Mouse (Mus musculus) heart, embryonic 12.5 days (tissue): ENCODE results near the gene Plpp3. TPM values are rescaled to one million over a fixed set of nuclear protein-coding genes. Genes with fewer than 3 reads are reported as not detected.

Source experiments
- ATAC-seq: fragments of 200-750 bp; cut with Nextera tagmentation; 2 replicates; pipeline ENCODE4 v1.8.0; 2017; ENCODE audit warnings: moderate TSS enrichment, moderate library complexity; ENCODE audit not compliant: insufficient number of reproducible peaks, low FRiP score
- H3K27ac ChIP-seq: fragments of 300-500 bp; sonication (generic); 2 replicates; pipeline ENCODE4 v1.5.1; 2016; ENCODE audit warnings: mild to moderate bottlenecking, moderate library complexity; ENCODE audit not compliant: poor library complexity, severe bottlenecking
- H3K27me3 ChIP-seq: fragments of 300-500 bp; sonication (generic); replicated peaks from 2 replicates; pipeline ENCODE4 v1.6.1; 2016; ENCODE audit warnings: mild to moderate bottlenecking, moderate library complexity
- H3K36me3 ChIP-seq: fragments of 300-500 bp; sonication (generic); 2 replicates; pipeline ENCODE4 v1.6.1; 2016; ENCODE audit warnings: mild to moderate bottlenecking, moderate library complexity
- H3K4me1 ChIP-seq: fragments of 300-500 bp; sonication (generic); replicated peaks from 2 replicates; pipeline ENCODE4 v1.6.1; 2016; ENCODE audit warnings: mild to moderate bottlenecking
- H3K4me2 ChIP-seq: fragments of 300-500 bp; sonication (generic); 2 replicates; pipeline ENCODE4 v1.6.1; 2016; ENCODE audit warnings: mild to moderate bottlenecking, moderate library complexity
- H3K4me3 ChIP-seq: fragments of 300-500 bp; sonication (generic); 2 replicates; pipeline ENCODE4 v1.5.1; 2016; ENCODE audit warnings: mild to moderate bottlenecking
- H3K9ac ChIP-seq: fragments of 300-500 bp; sonication (generic); 2 replicates; pipeline ENCODE4 v1.6.1; 2016; ENCODE audit warnings: mild to moderate bottlenecking, moderate library complexity
- H3K9me3 ChIP-seq: fragments of 300-500 bp; sonication (generic); replicated peaks from 2 replicates; pipeline ENCODE4 v1.6.1; 2016; ENCODE audit warnings: mild to moderate bottlenecking, moderate library complexity
- WGBS: fragments of 180-500 bp; shearing (Covaris S2); methylation state at CpG from one replicate; pipeline ENCODE4 v1.1.7; 2016; 5-methylcytosine and 5-hydroxymethylcytosine counted together
- polyA plus RNA-seq: library from polyadenylated mRNA; unstranded; fragments of >200 nt; fragmentation: Nextera tagmentation; extraction: Ambion mirVana; gene quantifications from 2 replicates; pipeline ENCODE4 v1.2.1, GENCODE M21; 2016

Gene Plpp3
- polyA plus RNA-seq, 1 experiment from 2014 or later = 30.3 TPM

DNA sequence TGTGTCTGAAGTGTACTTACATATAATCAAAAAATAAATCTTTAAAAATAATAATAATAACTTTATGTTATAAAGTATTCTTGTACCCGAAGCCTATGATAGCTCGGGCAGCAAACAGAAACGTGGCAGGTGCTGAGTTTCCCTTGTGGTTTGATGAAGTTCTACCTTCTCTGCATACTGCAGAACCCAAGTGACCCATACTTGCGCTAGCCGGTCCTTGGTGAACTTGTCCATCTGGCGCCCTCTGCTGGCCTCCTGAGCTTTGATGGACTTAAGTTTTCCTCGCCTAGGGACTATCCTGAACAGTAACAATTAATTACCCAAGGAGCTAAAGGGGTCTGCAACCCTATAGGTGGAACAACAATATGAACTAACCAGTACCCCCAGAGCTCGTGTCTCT, 34.7 kb upstream of the Plpp3 start:
- WGBS = 46% methylated on average over 8 of the region's 8 CpGs
- no peaks in the 10 kb centered on the region for H3K36me3 ChIP-seq
- no peak for ATAC-seq

DNA sequence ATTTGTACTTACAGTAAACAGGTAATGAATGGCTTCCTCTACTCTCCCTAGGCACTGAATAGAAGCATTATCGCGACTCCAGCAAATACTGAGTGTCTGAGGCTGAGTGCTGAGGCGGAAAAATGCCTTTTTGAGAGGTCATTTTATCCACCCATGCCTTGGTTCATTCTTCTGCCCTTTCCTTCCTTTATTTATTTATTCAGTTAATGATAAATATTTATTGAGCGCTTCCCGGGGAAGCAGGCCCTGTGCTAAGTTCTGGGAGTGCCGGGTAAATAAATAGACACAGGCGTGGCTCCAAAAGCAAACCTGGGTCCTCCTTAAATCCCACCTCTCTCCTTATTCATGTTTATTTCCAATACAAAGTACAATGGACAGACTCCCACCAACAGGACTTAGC, 27.9 kb upstream of the Plpp3 start:
- Histone ChIP-seq H3K9ac (no peak overlapping the region), H3K27me3 (no peaks in the 10 kb centered on the region), H3K36me3 (no peaks in the 10 kb centered on the region), H3K4me3 (no peak overlapping the region), H3K4me2 (no peak overlapping the region), H3K9me3 (no peaks in the 10 kb centered on the region), H3K4me1 (0 out of 2 replicates have a peak, but pooled peaks cover 6% of the 10 kb centered on the region), H3K27ac (no peak overlapping the region)
- ATAC-seq = no peak
- 75% methylated on average over 7 of the region's 7 CpGs for WGBS

More for the DNA sequence above, 34.7 kb upstream of the Plpp3 start:
- Histone ChIP-seq H3K27me3 (no peaks in the 10 kb centered on the region), H3K9ac (no peak overlapping the region), H3K4me3 (no peak overlapping the region), H3K9me3 (no peaks in the 10 kb centered on the region), H3K4me2 (no peak overlapping the region), H3K4me1 (peaks cover 13% of the 10 kb centered on the region), H3K27ac (no peak overlapping the region)

DNA sequence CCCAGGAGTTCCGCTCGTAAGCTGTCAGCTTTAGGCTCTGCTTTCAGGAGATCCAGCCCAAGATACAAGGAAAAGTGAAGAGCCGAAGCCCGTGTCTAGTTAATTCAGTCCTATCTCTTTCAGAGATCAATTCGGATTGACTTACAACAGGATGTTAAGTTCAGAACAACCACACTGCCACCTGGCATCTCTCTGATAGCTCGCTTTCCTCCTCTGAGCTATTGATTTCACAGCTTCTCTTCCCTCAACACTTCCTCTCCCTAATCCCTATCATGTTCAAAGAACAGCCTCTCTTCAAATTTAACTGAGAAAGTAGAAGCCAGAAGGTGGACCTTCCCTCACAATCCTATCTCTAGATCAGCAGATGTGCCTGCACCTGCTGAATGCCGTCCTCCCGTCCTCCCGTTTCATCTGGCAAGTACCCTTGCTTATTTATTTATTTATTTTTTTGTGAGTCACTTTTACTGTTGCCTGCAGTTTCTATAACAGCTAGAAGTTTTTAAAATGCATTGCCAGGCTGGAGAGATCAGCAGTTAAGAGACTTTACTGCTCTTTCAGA, 25.3 kb upstream of the Plpp3 start:
- 67% methylated on average over 9 of the region's 9 CpGs for WGBS
- H3K4me3 ChIP-seq = no peak overlapping the region
- ATAC-seq = no peak
- no peak overlapping the region for H3K27ac ChIP-seq
- H3K27me3 ChIP-seq = no peaks in the 10 kb centered on the region
- no peaks in the 10 kb centered on the region for H3K9me3 ChIP-seq
- no peak overlapping the region for H3K9ac ChIP-seq
- no peak overlapping the region for H3K4me2 ChIP-seq
- 0 out of 2 replicates have a peak, but pooled peaks cover 4% of the 10 kb centered on the region for H3K4me1 ChIP-seq
- no peaks in the 10 kb centered on the region for H3K36me3 ChIP-seq

DNA sequence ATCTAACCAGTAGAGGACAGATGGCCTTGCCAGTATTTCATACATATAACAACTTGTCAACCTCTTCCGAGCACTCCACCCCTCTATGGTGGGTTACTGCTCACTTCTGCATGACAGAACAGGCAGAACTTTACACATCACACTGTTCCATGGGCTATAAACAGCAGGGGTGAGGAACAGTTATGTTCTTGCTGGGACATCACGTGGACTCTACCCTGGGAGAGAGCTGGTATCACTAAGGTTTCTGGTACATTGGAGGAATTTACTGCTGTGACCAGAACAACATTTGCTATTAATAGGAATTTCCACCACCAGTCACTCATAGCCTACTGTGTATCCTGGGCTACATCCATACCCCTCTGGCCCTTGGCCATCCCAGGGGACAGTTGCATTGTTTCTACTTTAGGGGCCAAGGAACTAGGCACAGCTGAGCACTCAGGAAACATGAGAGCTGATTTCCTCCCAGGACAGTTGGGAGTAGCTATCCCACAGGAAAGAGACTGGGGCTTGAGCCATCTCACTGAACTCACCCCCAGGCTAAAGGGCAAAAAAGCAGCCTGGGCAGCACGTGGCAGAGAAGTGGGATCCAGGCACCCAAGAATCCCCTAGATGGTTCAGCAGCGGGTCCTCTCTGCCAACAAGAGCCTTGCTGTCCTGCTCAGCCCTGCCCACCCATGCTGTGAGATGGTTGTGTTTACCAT, 23.6 kb upstream of the Plpp3 start:
- H3K36me3 ChIP-seq = no peaks in the 10 kb centered on the region
- H3K9me3 ChIP-seq = no peaks in the 10 kb centered on the region
- no peak overlapping the region for H3K27ac ChIP-seq
- no peak overlapping the region for H3K4me2 ChIP-seq
- ATAC-seq = no peak
- H3K4me1 ChIP-seq = 0 out of 2 replicates have a peak, but pooled peaks cover 4% of the 10 kb centered on the region
- H3K4me3 ChIP-seq = no peak overlapping the region
- no peaks in the 10 kb centered on the region for H3K27me3 ChIP-seq
- 73% methylated on average over 4 of the region's 4 CpGs for WGBS
- H3K9ac ChIP-seq = no peak overlapping the region

DNA sequence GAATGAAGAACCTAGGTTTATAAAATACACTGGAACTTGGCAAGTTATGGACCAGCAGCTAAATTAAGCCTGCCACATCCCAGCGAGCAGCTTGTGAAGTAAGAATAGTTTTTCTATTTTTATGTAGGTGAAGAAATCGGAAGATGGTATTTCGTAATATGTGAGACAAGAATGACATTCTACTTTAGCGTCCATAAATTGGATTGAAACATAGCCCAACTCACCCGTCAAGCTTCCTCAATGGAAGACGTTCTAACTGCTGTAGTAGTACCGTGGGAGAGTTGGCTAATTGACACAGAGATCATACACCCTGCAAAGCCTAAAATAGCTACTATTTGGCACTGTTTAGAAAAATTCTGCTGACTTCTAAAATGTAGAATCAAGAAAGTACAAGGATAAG, 7.7 kb upstream of the Plpp3 start:
- Histone ChIP-seq H3K9ac (no peak overlapping the region), H3K27me3 (0 out of 2 replicates have a peak, but pooled peaks cover 4% of the 10 kb centered on the region), H3K27ac (no peak overlapping the region), H3K36me3 (no peaks in the 10 kb centered on the region), H3K4me3 (no peak overlapping the region), H3K4me1 (no peaks in the 10 kb centered on the region), H3K4me2 (no peak overlapping the region), H3K9me3 (no peaks in the 10 kb centered on the region)
- WGBS = 82% methylated on average over 7 of the region's 7 CpGs
- no peak for ATAC-seq

DNA sequence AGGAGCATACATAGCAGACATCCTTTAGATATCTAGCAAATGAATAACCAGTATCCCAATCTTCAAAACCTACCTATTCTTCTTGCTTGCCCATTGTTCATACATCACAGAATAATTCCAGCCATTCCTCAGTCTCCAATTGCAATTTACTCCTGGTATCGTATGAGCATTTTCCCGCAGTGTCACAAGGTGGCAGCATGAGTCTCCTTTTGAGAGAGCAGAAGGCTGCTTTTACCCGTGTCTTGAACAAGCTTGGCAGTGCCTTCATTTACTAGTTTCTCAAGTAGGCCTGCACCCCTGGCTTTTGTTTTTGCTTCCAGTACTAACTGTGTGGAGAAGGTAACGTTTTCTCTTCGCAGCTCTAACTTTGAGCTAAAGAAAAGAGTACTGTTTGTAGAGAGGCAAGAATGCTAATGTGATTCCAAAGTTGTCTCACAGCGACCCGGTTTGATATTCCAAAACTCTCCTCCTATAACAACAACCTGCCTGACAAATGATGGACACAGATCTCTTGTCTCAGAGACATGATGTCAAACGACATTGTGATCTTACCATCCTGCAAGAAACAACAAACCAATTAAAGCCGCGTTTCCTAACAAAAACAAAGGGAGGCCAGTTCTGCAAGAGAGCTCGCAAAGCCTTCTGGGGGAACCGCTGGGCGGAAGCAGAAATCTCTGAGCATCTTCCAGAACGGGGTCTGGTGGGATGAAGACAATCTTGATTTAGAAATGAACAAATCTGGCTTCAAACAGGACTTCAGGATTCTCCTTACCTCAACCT, 5.0 kb upstream of the Plpp3 start:
- WGBS = 42% methylated on average over 14 of the region's 14 CpGs
- Histone ChIP-seq H3K4me2 (no peak overlapping the region), H3K4me1 (no peaks in the 10 kb centered on the region), H3K27ac (no peak overlapping the region), H3K36me3 (no peaks in the 10 kb centered on the region), H3K4me3 (no peak overlapping the region), H3K9ac (no peak overlapping the region), H3K9me3 (no peaks in the 10 kb centered on the region), H3K27me3 (peaks cover 9% of the 10 kb centered on the region; the same call in 1 of the 2 replicates)
- ATAC-seq = no peak

DNA sequence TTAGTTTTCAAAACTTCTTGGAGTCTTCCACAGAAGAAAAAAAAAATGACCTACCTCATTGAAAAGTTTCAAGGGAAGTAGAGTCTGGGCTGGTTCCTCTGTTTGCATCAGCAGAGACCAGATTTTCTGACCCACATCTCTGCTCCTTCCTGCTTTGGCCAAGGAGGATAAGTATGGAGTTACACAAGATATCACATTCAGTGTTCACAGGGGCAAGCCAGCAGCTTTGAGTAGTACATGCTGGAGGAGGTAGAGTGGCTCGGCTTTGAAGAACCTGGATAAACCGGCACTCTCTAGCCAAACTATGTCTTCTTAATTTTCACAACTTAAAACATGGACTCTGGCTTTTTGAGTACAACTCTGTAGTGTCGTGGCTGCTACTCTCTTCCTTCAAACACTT, 3.9 kb upstream of the Plpp3 start:
- Histone ChIP-seq H3K4me1 (no peaks in the 10 kb centered on the region), H3K36me3 (no peaks in the 10 kb centered on the region), H3K4me3 (no peak overlapping the region), H3K9ac (no peak overlapping the region), H3K9me3 (no peaks in the 10 kb centered on the region), H3K27ac (no peak overlapping the region), H3K27me3 (peaks cover 9% of the 10 kb centered on the region; the same call in 1 of the 2 replicates), H3K4me2 (no peak overlapping the region)
- ATAC-seq = no peak
- WGBS = 73% methylated on average over 3 of the region's 3 CpGs

DNA sequence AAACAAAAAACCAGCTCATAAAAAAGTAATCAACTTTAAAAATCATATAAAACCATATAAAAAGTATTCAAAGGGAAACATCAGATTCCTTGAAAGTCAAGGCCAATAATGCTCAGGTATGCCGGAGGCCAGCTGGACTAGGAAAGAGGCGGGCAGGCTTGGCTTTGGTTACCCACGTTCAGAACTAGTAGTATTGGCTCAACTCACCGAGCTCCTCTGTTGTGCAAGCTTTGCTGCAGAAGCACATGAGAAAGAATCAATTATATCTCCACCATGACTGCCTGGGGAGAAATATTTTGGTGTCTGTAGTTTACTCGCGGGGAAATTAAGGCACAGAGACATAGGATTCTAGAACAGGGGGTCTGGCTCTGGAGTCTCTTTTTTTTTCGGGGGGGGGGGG, 866 bp upstream of the Plpp3 start:
- Histone ChIP-seq H3K4me2 (peak overlapping the region; percentile 32; the same call in 1 of the 2 replicates), H3K4me1 (peaks cover 10% of the 10 kb centered on the region; the same call in 1 of the 2 replicates), H3K36me3 (no peaks in the 10 kb centered on the region), H3K27ac (no peak overlapping the region), H3K9ac (no peak overlapping the region), H3K9me3 (no peaks in the 10 kb centered on the region), H3K4me3 (no peak overlapping the region), H3K27me3 (peaks cover 10% of the 10 kb centered on the region; the same call in 1 of the 2 replicates)
- ATAC-seq = no peak
- 72% methylated on average over 7 of the region's 7 CpGs for WGBS

DNA sequence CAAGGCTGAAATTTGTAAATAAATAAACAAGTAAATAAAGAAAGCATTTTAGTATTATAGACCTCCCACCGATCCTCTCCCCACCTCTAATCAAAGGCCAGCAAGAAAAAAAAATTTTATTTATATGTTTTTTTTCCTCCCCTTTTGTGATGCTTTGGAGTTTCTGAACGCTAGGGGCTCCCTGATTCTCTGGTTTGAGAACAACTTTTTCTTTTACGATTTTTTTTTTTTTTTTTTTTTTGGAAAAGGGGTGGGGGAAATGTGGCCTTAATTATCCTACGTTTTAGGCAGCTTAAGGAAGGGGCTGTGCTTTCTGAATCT, 232 bp upstream of the Plpp3 start:
- ATAC-seq = no peak
- H3K4me2 ChIP-seq = peak overlapping the region; percentile 68
- peaks cover 10% of the 10 kb centered on the region; the same call in 1 of the 2 replicates for H3K4me1 ChIP-seq
- peaks cover 10% of the 10 kb centered on the region; the same call in 1 of the 2 replicates for H3K27me3 ChIP-seq
- no peaks in the 10 kb centered on the region for H3K9me3 ChIP-seq
- H3K27ac ChIP-seq = peak overlapping the region; percentile 85; the same call in 1 of the 2 replicates
- 1% methylated on average over 4 of the region's 4 CpGs for WGBS
- H3K4me3 ChIP-seq = peak overlapping the region; percentile 75
- H3K9ac ChIP-seq = no peak overlapping the region; the same call in 1 of the 2 replicates
- peaks cover 5% of the 10 kb centered on the region; the same call in 1 of the 2 replicates for H3K36me3 ChIP-seq

DNA sequence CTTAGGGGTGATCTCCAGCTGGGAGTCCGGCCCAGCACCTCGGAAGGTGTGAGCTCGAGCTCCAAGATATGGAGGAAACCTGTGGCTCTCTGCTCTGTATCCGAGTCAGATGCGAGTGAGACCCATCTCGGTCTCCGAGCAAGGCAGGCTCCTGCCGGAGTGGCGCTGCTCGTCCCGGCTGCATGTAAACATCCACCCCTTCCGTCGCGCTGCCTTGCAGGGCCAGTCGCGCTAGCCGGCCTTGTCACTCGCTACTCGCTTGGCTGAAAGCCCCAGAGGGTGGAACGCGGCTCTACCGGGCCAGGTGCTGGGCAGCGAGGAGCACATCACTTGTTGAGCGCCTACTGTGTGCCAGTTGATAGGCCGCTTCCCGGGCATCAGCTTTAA, 1.0 kb downstream of the Plpp3 start:
- H3K4me1 ChIP-seq = peaks cover 10% of the 10 kb centered on the region; the same call in 1 of the 2 replicates
- WGBS = under 1% methylated on average over 26 of the region's 26 CpGs
- peak; percentile 68 for ATAC-seq
- no peaks in the 10 kb centered on the region for H3K9me3 ChIP-seq
- peak overlapping the region; percentile 82 for H3K9ac ChIP-seq
- H3K4me3 ChIP-seq = peak overlapping the region; percentile 75
- H3K27me3 ChIP-seq = peaks cover 10% of the 10 kb centered on the region; the same call in 1 of the 2 replicates
- H3K36me3 ChIP-seq = peaks cover 5% of the 10 kb centered on the region; the same call in 1 of the 2 replicates
- H3K27ac ChIP-seq = peak overlapping the region; percentile 85
- peak overlapping the region; percentile 68 for H3K4me2 ChIP-seq
